Mouse (Mus musculus): Measurements from ENCODE around the gene Stk31. TPM values are rescaled to one million over a fixed set of nuclear protein-coding genes. Genes with fewer than 3 reads are reported as not detected.
"Not testable (repeated sequence)": the region's sequence is repeated elsewhere in the genome, so short reads cannot be mapped to it uniquely, and the experiment has no call there.

The Stk31 gene
- polyA plus RNA-seq, 1 experiment from 2014 or later, result not detected

DNA sequence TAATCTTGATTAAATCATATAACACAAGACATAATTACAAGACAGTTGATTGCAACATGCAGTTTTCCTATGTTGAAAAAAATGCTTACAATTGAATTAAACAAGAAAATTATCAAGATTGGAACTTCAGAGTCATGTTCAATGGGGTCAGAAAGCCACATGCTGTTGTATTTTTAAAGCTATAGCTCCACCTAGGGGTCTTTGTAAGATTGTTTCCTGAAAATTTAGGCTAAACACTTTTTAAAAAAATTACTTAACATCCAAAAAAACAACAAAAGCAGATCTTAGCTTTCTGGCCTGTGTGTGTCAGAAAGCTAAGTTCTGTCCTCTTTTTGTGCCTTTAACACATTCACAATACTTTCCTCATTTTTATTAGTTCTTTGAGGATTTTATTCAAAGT is 3.0 kb downstream of the Stk31 start:
- H3K4me2 ChIP-seq, result no peak overlapping the region
- H3K4me3 ChIP-seq (replicated peaks), result no peak overlapping the region
- no peaks in the 10 kb centered on the region for H3K4me1 ChIP-seq
- H3K9me3 ChIP-seq, result no peaks in the 10 kb centered on the region
- H3K36me3 ChIP-seq, result no peaks in the 10 kb centered on the region
- no peak for ATAC-seq (ENCODE audit: insufficient read depth, low FRiP score, low read depth)
- H3K27ac ChIP-seq, result no peak overlapping the region
- no peaks in the 10 kb centered on the region for H3K27me3 ChIP-seq (replicated peaks)
- H3K9ac ChIP-seq, result no peak overlapping the region

GRCm38 (mm10) chr6:49410830-49411229 is 15.4 kb downstream of the Stk31 start:
- no peak for ATAC-seq (ENCODE audit: insufficient read depth, low FRiP score, low read depth)
- H3K27ac ChIP-seq, result no peak overlapping the region
- no peaks in the 10 kb centered on the region for H3K9me3 ChIP-seq
- no peak overlapping the region for H3K4me2 ChIP-seq
- no peak overlapping the region for H3K9ac ChIP-seq
- WGBS, result 72% methylated on average over 3 of the region's 3 CpGs
- no peaks in the 10 kb centered on the region for H3K27me3 ChIP-seq (replicated peaks)
- no peaks in the 10 kb centered on the region for H3K4me1 ChIP-seq
- H3K36me3 ChIP-seq, result no peaks in the 10 kb centered on the region
- no peak overlapping the region for H3K4me3 ChIP-seq (replicated peaks)

- not testable (repeated sequence) for H3K9me3 ChIP-seq; H3K4me3 ChIP-seq (replicated peaks); H3K4me1 ChIP-seq; H3K27me3 ChIP-seq (replicated peaks); ATAC-seq (ENCODE audit: insufficient read depth, low FRiP score, low read depth); H3K4me2 ChIP-seq; H3K9ac ChIP-seq; H3K27ac ChIP-seq; H3K36me3 ChIP-seq
- WGBS, result 64% methylated on average over 2 of the region's 2 CpGs
Measured at GRCm38 (mm10) chr6:49412967-49413366, 17.6 kb downstream of the Stk31 start.

- no peak for ATAC-seq (ENCODE audit: insufficient read depth, low FRiP score, low read depth)
- Histone ChIP-seq H3K4me3 (replicated peaks) (no peak overlapping the region), H3K9ac (no peak overlapping the region), H3K27ac (no peak overlapping the region), H3K4me1 (no peaks in the 10 kb centered on the region), H3K27me3 (replicated peaks) (no peaks in the 10 kb centered on the region), H3K36me3 (no peaks in the 10 kb centered on the region), H3K4me2 (no peak overlapping the region), H3K9me3 (no peaks in the 10 kb centered on the region)
- 74% methylated on average over 1 of the region's 1 CpGs for WGBS
Measured at GRCm38 (mm10) chr6:49415971-49416370, 20.6 kb downstream of the Stk31 start.

DNA sequence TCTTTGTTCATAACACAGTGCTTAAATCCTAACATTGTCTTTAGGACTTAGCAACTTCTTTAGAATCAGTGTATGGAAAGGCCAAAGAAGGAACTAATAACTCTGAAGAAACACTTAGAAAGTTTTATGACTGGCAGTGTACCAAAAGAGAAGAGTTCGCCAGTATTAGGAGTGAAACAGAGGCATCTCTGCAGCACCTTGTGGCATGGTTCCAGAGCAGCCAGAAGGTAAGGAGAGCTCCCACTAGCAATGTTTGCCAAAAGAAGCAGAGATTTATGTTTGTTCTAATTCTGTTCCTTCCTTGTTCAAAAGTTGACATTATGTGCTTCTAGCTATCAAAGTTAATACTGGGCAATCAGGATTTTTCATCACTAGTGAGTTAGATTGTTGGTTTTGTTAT is 41.9 kb downstream of the Stk31 start:
- Histone ChIP-seq H3K4me2 (no peak overlapping the region), H3K27ac (no peak overlapping the region), H3K9me3 (no peaks in the 10 kb centered on the region), H3K27me3 (replicated peaks) (no peaks in the 10 kb centered on the region), H3K9ac (no peak overlapping the region), H3K36me3 (no peaks in the 10 kb centered on the region), H3K4me3 (replicated peaks) (no peak overlapping the region), H3K4me1 (no peaks in the 10 kb centered on the region)
- no peak for ATAC-seq (ENCODE audit: insufficient read depth, low FRiP score, low read depth)
- WGBS, result 53% methylated on average over 1 of the region's 1 CpGs

DNA sequence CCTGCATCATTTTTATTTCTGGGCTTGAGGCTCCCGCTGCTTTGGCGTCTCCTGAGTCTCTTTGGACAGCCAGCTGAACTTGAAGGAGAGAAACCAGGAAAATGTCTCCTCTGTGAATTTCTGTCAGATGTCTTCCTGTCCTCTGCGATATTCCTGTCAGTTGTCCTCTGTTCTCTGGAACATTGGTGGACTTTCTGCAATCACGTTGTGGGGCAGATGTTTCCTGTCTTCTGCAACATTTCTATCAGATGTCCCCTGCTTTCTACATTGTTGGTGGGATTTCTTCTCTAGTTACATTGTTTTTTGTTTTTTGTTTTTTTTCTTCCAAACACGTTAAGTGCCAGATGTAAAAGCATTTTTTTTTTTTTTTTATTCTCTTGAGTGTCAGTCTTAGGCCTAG is 62.7 kb downstream of the Stk31 start:
- no peaks in the 10 kb centered on the region for H3K9me3 ChIP-seq
- WGBS, result 61% methylated on average over 5 of the region's 5 CpGs
- ATAC-seq (ENCODE audit: insufficient read depth, low FRiP score, low read depth), result no peak

GRCm38 (mm10) chr6:49483205-49483604 is 87.8 kb downstream of the Stk31 start:
- no peak for ATAC-seq (ENCODE audit: insufficient read depth, low FRiP score, low read depth)
- H3K4me1 ChIP-seq, result no peaks in the 10 kb centered on the region
- WGBS, result 88% methylated on average over 2 of the region's 2 CpGs
- no peak overlapping the region for H3K4me2 ChIP-seq
- H3K27me3 ChIP-seq (replicated peaks), result no peaks in the 10 kb centered on the region
- no peak overlapping the region for H3K9ac ChIP-seq
- no peak overlapping the region for H3K4me3 ChIP-seq (replicated peaks)
- H3K36me3 ChIP-seq, result no peaks in the 10 kb centered on the region
- no peak overlapping the region for H3K27ac ChIP-seq
- H3K9me3 ChIP-seq, result no peaks in the 10 kb centered on the region

More for the DNA sequence above, 62.7 kb downstream of the Stk31 start:
- H3K36me3 ChIP-seq, result no peaks in the 10 kb centered on the region
- H3K9ac ChIP-seq, result no peak overlapping the region
- no peak overlapping the region for H3K27ac ChIP-seq
- no peak overlapping the region for H3K4me2 ChIP-seq
- H3K4me1 ChIP-seq, result no peaks in the 10 kb centered on the region
- H3K27me3 ChIP-seq (replicated peaks), result no peaks in the 10 kb centered on the region
- H3K4me3 ChIP-seq (replicated peaks), result no peak overlapping the region

GRCm38 (mm10) chr6:49491526-49491925 is 96.1 kb downstream of the Stk31 start:
- WGBS, result 93% methylated on average over 9 of the region's 10 CpGs
- ATAC-seq (ENCODE audit: insufficient read depth, low FRiP score, low read depth), result no peak
- Histone ChIP-seq H3K4me1 (no peaks in the 10 kb centered on the region), H3K36me3 (no peaks in the 10 kb centered on the region), H3K9me3 (no peaks in the 10 kb centered on the region), H3K27ac (no peak overlapping the region), H3K4me2 (no peak overlapping the region), H3K4me3 (replicated peaks) (no peak overlapping the region), H3K9ac (no peak overlapping the region), H3K27me3 (replicated peaks) (no peaks in the 10 kb centered on the region)

DNA sequence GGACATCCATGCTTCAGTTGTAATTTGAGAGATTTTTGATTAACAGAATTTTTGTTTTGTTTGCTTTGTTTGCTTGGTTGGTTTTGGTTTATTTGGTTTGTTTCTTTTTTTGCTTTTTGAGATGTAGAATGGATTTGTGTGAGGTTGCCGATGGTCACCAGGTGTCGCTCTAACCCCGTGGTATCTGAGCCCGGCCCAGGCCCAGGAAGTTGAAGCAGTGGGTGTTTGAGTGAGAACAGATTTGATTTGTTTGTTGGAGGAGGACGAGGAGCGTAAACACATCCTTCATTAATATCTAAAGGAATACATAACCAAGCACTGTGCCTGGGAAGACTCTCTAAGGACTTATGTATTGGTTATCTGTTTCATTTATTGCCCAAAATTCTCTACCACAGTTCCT is 123.6 kb downstream of the Stk31 start:
- Histone ChIP-seq H3K9me3 (no peaks in the 10 kb centered on the region), H3K36me3 (no peaks in the 10 kb centered on the region), H3K4me2 (no peak overlapping the region), H3K27me3 (replicated peaks) (no peaks in the 10 kb centered on the region), H3K27ac (no peak overlapping the region), H3K9ac (no peak overlapping the region), H3K4me3 (replicated peaks) (no peak overlapping the region), H3K4me1 (no peaks in the 10 kb centered on the region)
- 2% methylated on average over 6 of the region's 6 CpGs for WGBS
- ATAC-seq (ENCODE audit: insufficient read depth, low FRiP score, low read depth), result no peak

Other genes starting within 250 kb of the Stk31 start
- 64.3 and 72.4 TPM in 2 replicates for gene Igf2bp3, start 180.6 kb upstream of the Stk31 start, polyA plus RNA-seq (2015; fragmentation: Nextera tagmentation; extraction: Ambion mirVana)
- 92.7 and 95.4 TPM in 2 replicates for gene Tra2a, start 131.6 kb upstream of the Stk31 start, polyA plus RNA-seq (2015; fragmentation: Nextera tagmentation; extraction: Ambion mirVana)
- gene Ccdc126, start 76.3 kb upstream of the Stk31 start, polyA plus RNA-seq (2015; fragmentation: Nextera tagmentation; extraction: Ambion mirVana), result 12.4 and 13.1 TPM in 2 replicates
- 7.8 TPM in 2 replicates for gene Fam221a, start 27.9 kb upstream of the Stk31 start, polyA plus RNA-seq (2015; fragmentation: Nextera tagmentation; extraction: Ambion mirVana)

Measured in stomach, embryonic 15.5 days (tissue).